Mouse (Mus musculus) embryonic fibroblast, embryonic 13.5 days (primary cell): ENCODE results near the gene Vdac2. TPM values are rescaled to one million over a fixed set of nuclear protein-coding genes. Genes with fewer than 3 reads are reported as not detected.

Experiments
- H3K27ac ChIP-seq: 2 replicates; pipeline ENCODE4 v1.5.1; 2012; ENCODE audit warnings: low read length, control low read depth, inconsistent platforms; ENCODE audit not compliant: insufficient read depth
- H3K4me1 ChIP-seq: 2 replicates; pipeline ENCODE4 v1.6.1; 2011; ENCODE audit warnings: low read length; ENCODE audit not compliant: control insufficient read depth, insufficient read depth
- H3K4me3 ChIP-seq: 2 replicates; pipeline ENCODE4 v1.5.1; 2011; ENCODE audit warnings: mild to moderate bottlenecking, control low read depth, low read length; ENCODE audit not compliant: insufficient read depth
- CTCF ChIP-seq: IDR thresholded peaks from 2 replicates; pipeline ENCODE4 v1.5.1; 2011; ENCODE audit warnings: mild to moderate bottlenecking, control low read depth, low read length, moderate library complexity, borderline replicate concordance; ENCODE audit not compliant: insufficient read depth
- POLR2A ChIP-seq: IDR thresholded peaks from 2 replicates; pipeline ENCODE4 v1.6.1; 2011; ENCODE audit warnings: low read depth, mild to moderate bottlenecking, control low read depth, low read length, moderate library complexity
- polyA plus RNA-seq: library from polyadenylated mRNA; stranded (reverse); fragments of >200 nt; gene quantifications from 2 replicates; pipeline ENCODE4 v1.2.4, GENCODE M21; 2011; ENCODE audit warnings: low read depth; ENCODE audit not compliant: missing spikeins, insufficient read length

Vdac2 gene
- polyA plus RNA-seq, 1 experiment: 232 TPM

- H3K27ac ChIP-seq: no peak overlapping the region
- H3K4me1 ChIP-seq: no peaks in the 10 kb centered on the region
- TF ChIP-seq CTCF (no peak), POLR2A (no peak)
- no peak overlapping the region for H3K4me3 ChIP-seq
Measured at GRCm38 (mm10) chr14:21892341-21892659, 67.3 kb downstream of the Vdac2 start.

Other genes starting within 250 kb of the Vdac2 start
- gene Dupd1, start 110.7 kb upstream of the Vdac2 start, polyA plus RNA-seq: not detected in 2 replicates
- 31.5 and 32.2 TPM in 2 replicates for gene Samd8, start 74.7 kb upstream of the Vdac2 start, polyA plus RNA-seq
- not detected in 2 replicates for gene Dusp13, start 74.1 kb upstream of the Vdac2 start, polyA plus RNA-seq
- 7.3 and 9.8 TPM in 2 replicates for gene Comtd1, start 23.7 kb downstream of the Vdac2 start, polyA plus RNA-seq
- 29.8 and 34.4 TPM in 2 replicates for gene Zfp503, start 164.4 kb downstream of the Vdac2 start, polyA plus RNA-seq
- gene Lrmda, start 194.5 kb downstream of the Vdac2 start, polyA plus RNA-seq: 0.63 TPM in 1 of 2 replicates, not detected in the other